Comparison of ENCODE assay signal across 12 mouse cellular contexts in genomic region chr1:43877233-43877632, GRCm38 (mm10). TPM values are rescaled to one million over a fixed set of nuclear protein-coding genes. Genes with fewer than 3 reads are reported as not detected.
DNase-seq lines count a peak whose midpoint lies in the region; ATAC-seq lines count a peak whose summit lies in the region.
"Had no signal": no experiment of that assay in that cellular context is flagged by ENCODE, and none has a peak within 500 bp of the region (broad histone marks: within the 10 kb centered on the region; RNA-seq: fewer than 3 reads in every experiment).

No protein-coding gene starts in this region.

- no peak overlapping the region for H3K27ac ChIP-seq in midbrain, embryonic 11.5 days (ENCODE audit: low read depth, low read length)
- no peak overlapping the region for H3K27ac ChIP-seq in midbrain, embryonic 16.5 days (ENCODE audit: low read length)
- no peak overlapping the region for H3K27ac ChIP-seq in hindbrain, embryonic 11.5 days (ENCODE audit: low read depth, low read length)
- no peak overlapping the region for H3K27ac ChIP-seq in kidney, embryonic 16.5 days (ENCODE audit: low read length)

- H3K9me3 ChIP-seq in midbrain, embryonic 11.5 days (ENCODE audit: control insufficient read depth, low read length): no peaks in the 10 kb centered on the region
- H3K9me3 ChIP-seq in midbrain, embryonic 16.5 days (replicated peaks; ENCODE audit: control insufficient read depth, low read length, poor library complexity, severe bottlenecking): no peaks in the 10 kb centered on the region
- H3K9me3 ChIP-seq in hindbrain, embryonic 11.5 days (ENCODE audit: control insufficient read depth, low read length): no peaks in the 10 kb centered on the region
- no peaks in the 10 kb centered on the region for H3K9me3 ChIP-seq in kidney, embryonic 16.5 days (ENCODE audit: low read length)

- H3K4me3 ChIP-seq in midbrain, embryonic 11.5 days (ENCODE audit: low read depth, low read length): no peak overlapping the region
- no peak overlapping the region for H3K4me3 ChIP-seq in midbrain, embryonic 16.5 days (ENCODE audit: low read depth, low read length)
- no peak overlapping the region for H3K4me3 ChIP-seq in hindbrain, embryonic 11.5 days (ENCODE audit: low read depth, low read length)
- no peak overlapping the region for H3K4me3 ChIP-seq in kidney, embryonic 16.5 days (ENCODE audit: low read length)

- H3K27me3 ChIP-seq in midbrain, embryonic 11.5 days (ENCODE audit: control insufficient read depth, insufficient read depth, low read length): no peaks in the 10 kb centered on the region
- H3K27me3 ChIP-seq in midbrain, embryonic 16.5 days (ENCODE audit: control insufficient read depth, insufficient read depth, low read depth, low read length): no peaks in the 10 kb centered on the region
- H3K27me3 ChIP-seq in hindbrain, embryonic 11.5 days (ENCODE audit: control insufficient read depth, insufficient read depth, low read length): no peaks in the 10 kb centered on the region
- no peaks in the 10 kb centered on the region for H3K27me3 ChIP-seq in kidney, embryonic 16.5 days (ENCODE audit: insufficient read depth, low read length)

- H3K4me2 ChIP-seq in midbrain, embryonic 11.5 days: no peak overlapping the region
- no peak overlapping the region for H3K4me2 ChIP-seq in midbrain, embryonic 16.5 days (ENCODE audit: low read length)
- no peak overlapping the region for H3K4me2 ChIP-seq in hindbrain, embryonic 11.5 days (replicated peaks; ENCODE audit: low read depth, low read length)
- H3K4me2 ChIP-seq in kidney, embryonic 16.5 days (replicated peaks; ENCODE audit: low read depth, low read length): no peak overlapping the region
- H3K4me2 ChIP-seq: heart, embryonic 11.5 days had no signal

- no peaks in the 10 kb centered on the region for H3K4me1 ChIP-seq in midbrain, embryonic 11.5 days (ENCODE audit: control insufficient read depth, insufficient read depth, low read length)
- H3K4me1 ChIP-seq in midbrain, embryonic 16.5 days (ENCODE audit: control insufficient read depth, insufficient read depth, low read length): no peaks in the 10 kb centered on the region
- H3K4me1 ChIP-seq in hindbrain, embryonic 11.5 days (replicated peaks; ENCODE audit: control insufficient read depth, insufficient read depth, low read length): no peaks in the 10 kb centered on the region
- H3K4me1 ChIP-seq in kidney, embryonic 16.5 days (ENCODE audit: insufficient read depth, low read length): no peaks in the 10 kb centered on the region

- H3K36me3 ChIP-seq in midbrain, embryonic 11.5 days (ENCODE audit: control insufficient read depth, insufficient read depth, low read length): no peaks in the 10 kb centered on the region
- no peaks in the 10 kb centered on the region for H3K36me3 ChIP-seq in midbrain, embryonic 16.5 days (ENCODE audit: control insufficient read depth, insufficient read depth, low read length)
- H3K36me3 ChIP-seq in hindbrain, embryonic 11.5 days (ENCODE audit: control insufficient read depth, insufficient read depth, low read length): no peaks in the 10 kb centered on the region
- no peaks in the 10 kb centered on the region for H3K36me3 ChIP-seq in kidney, embryonic 16.5 days (ENCODE audit: insufficient read depth, low read length)

- peak; percentile 8 for DNase-seq in midbrain, embryonic 11.5 days (ENCODE audit: low spot score, missing footprints)
- DNase-seq in cerebellum, postnatal 10 days: peak; percentile 43 to 45
- DNase-seq in layer of hippocampus, adult 8-10 months (ENCODE audit: low spot score in 2 of 2): peak; percentile 56 to 66
- DNase-seq in right cerebral cortex, postnatal 25 days: peak; percentile 59
- DNase-seq in hindbrain, embryonic 11.5 days (ENCODE audit: low spot score): no peak
- DNase-seq in natural killer cell, adult 2 months (ENCODE audit: low spot score in 2 of 2): no peak
- DNase-seq: adrenal gland, adult 8-10 months; thymus, postnatal 14 days had no signal

- ATAC-seq in midbrain, embryonic 11.5 days (ENCODE audit: low FRiP score): no peak
- no peak for ATAC-seq in midbrain, embryonic 16.5 days
- no peak for ATAC-seq in hindbrain, embryonic 11.5 days (ENCODE audit: low FRiP score)
- no peak for ATAC-seq in kidney, embryonic 16.5 days (ENCODE audit: low FRiP score, low TSS enrichment)
- ATAC-seq: intestine, postnatal 0 days had no signal

- no peak overlapping the region for H3K9ac ChIP-seq in midbrain, embryonic 11.5 days (ENCODE audit: low read length)
- H3K9ac ChIP-seq in midbrain, embryonic 16.5 days (ENCODE audit: low read depth, low read length): no peak overlapping the region
- no peak overlapping the region for H3K9ac ChIP-seq in hindbrain, embryonic 11.5 days (ENCODE audit: low read depth, low read length)
- no peak overlapping the region for H3K9ac ChIP-seq in kidney, embryonic 16.5 days (replicated peaks; ENCODE audit: low read length)

- WGBS in midbrain, embryonic 11.5 days: 81% methylated on average over 6 of the region's 6 CpGs
- 86% methylated on average over 6 of the region's 6 CpGs for WGBS in midbrain, embryonic 16.5 days
- WGBS in hindbrain, embryonic 11.5 days: 88% methylated on average over 6 of the region's 6 CpGs
- 87% methylated on average over 6 of the region's 6 CpGs for WGBS in kidney, embryonic 16.5 days

RNA-seq across cellular contexts. Expression of gene Uxs1, which starts 49.6 kb away (rescaled TPM):
- polyA plus RNA-seq in midbrain, embryonic 11.5 days (2014; fragmentation: Nextera tagmentation; extraction: Ambion mirVana): 21.2 and 21.7 TPM in 2 replicates
- polyA plus RNA-seq in midbrain, embryonic 16.5 days (2015; fragmentation: Nextera tagmentation; extraction: Ambion mirVana): 18.6 and 18.8 TPM in 2 replicates
- 10 to 100 TPM; 41.5 to 47.7 (median 43.2) TPM for total RNA-seq in layer of hippocampus, adult 8-10 months (2022)
- 17.6 and 21.7 TPM in 2 replicates for polyA plus RNA-seq in hindbrain, embryonic 11.5 days (2014; fragmentation: Nextera tagmentation; extraction: Ambion mirVana)
- polyA plus RNA-seq in kidney, embryonic 16.5 days (2015; fragmentation: Nextera tagmentation; extraction: Ambion mirVana): 26.0 and 26.6 TPM in 2 replicates

RNA-seq across cellular contexts. Expression of gene Tpp2, which starts 56.2 kb away (rescaled TPM):
- 72.0 and 72.1 TPM in 2 replicates for polyA plus RNA-seq in midbrain, embryonic 11.5 days (2014; fragmentation: Nextera tagmentation; extraction: Ambion mirVana)
- polyA plus RNA-seq in midbrain, embryonic 16.5 days (2015; fragmentation: Nextera tagmentation; extraction: Ambion mirVana): 58.2 and 59.0 TPM in 2 replicates
- 10 to 100 TPM; 50.9 to 54.9 (median 51.3) TPM for total RNA-seq in layer of hippocampus, adult 8-10 months (2022)
- polyA plus RNA-seq in hindbrain, embryonic 11.5 days (2014; fragmentation: Nextera tagmentation; extraction: Ambion mirVana): 68.2 and 74.1 TPM in 2 replicates
- 63.7 and 71.3 TPM in 2 replicates for polyA plus RNA-seq in kidney, embryonic 16.5 days (2015; fragmentation: Nextera tagmentation; extraction: Ambion mirVana)

Comparison
In these comparisons a context has a peak if more than half of its experiments do, and no peak if none do; other contexts are left out.
1. DNase-seq: peak in midbrain, embryonic 11.5 days (single experiment), cerebellum, postnatal 10 days (2 of 2), layer of hippocampus, adult 8-10 months (2 of 2) and right cerebral cortex, postnatal 25 days (single experiment); none in hindbrain, embryonic 11.5 days (single experiment) and natural killer cell, adult 2 months (0 of 2).